10 mouse cellular contexts compared by ENCODE assay signal in the genomic region with DNA sequence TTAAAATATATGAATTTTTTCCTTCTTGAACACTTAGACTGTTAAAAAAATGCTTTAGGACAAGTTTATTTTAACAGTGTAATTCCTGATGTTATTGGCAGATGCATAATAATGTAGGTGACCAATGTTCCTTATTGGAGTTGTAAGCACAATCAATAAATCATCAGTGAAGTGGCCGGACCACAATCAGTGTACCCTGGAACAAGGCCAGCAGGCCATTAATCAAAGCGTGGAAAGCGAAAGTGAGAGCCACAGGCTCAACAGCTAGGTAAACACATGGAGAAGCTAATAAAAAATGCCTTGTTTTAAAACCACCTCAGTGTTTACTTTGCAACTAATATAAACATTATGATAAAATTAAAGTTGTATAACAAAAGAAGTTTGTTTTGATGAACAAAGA.
DNase-seq lines count a peak whose midpoint lies in the region; ATAC-seq and TF ChIP-seq lines count a peak whose summit lies in the region.
"Had no signal": no experiment of that assay in that cellular context is flagged by ENCODE, and none has a peak within 500 bp of the region (broad histone marks: within the 10 kb centered on the region; RNA-seq: fewer than 3 reads in every experiment).

No protein-coding gene starts in this region.

- no peak for TF ChIP-seq CTCF in brain, embryonic 14.5 days (IDR thresholded peaks at IDR 0.05; ENCODE audit: borderline replicate concordance, extremely low read depth, insufficient read depth, insufficient read length)

- H3K27me3 ChIP-seq in kidney, embryonic 15.5 days, result no peaks in the 10 kb centered on the region
- H3K27me3 ChIP-seq in neural tube, embryonic 14.5 days (ENCODE audit: control insufficient read depth, insufficient read depth, low read length), result no peaks in the 10 kb centered on the region
- H3K27me3 ChIP-seq: CH12.LX; liver, embryonic 13.5 days had no signal

- H3K4me2 ChIP-seq in kidney, embryonic 15.5 days, result no peak overlapping the region
- H3K4me2 ChIP-seq in neural tube, embryonic 14.5 days (ENCODE audit: low read depth, low read length), result no peak overlapping the region
- H3K4me2 ChIP-seq: liver, embryonic 13.5 days had no signal

- H3K4me1 ChIP-seq in kidney, embryonic 15.5 days, result no peaks in the 10 kb centered on the region
- H3K4me1 ChIP-seq in neural tube, embryonic 14.5 days (ENCODE audit: control insufficient read depth, insufficient read depth, low read length), result no peaks in the 10 kb centered on the region
- H3K4me1 ChIP-seq: liver, embryonic 13.5 days had no signal

- intact Hi-C loops in heart, postnatal 25 days (cut with DNase I), result no loop called here

- H3K9ac ChIP-seq in kidney, embryonic 15.5 days, result no peak overlapping the region
- no peak overlapping the region for H3K9ac ChIP-seq in neural tube, embryonic 14.5 days (replicated peaks; ENCODE audit: low read depth, low read length)
- H3K9ac ChIP-seq: liver, embryonic 13.5 days had no signal

- TF ChIP-seq POLR2A in brain, embryonic 14.5 days (IDR thresholded peaks at IDR 0.05; ENCODE audit: borderline replicate concordance, extremely low read depth, insufficient read depth, insufficient read length, poor library complexity, severe bottlenecking), result no peak

- WGBS in kidney, embryonic 15.5 days, result 6% methylated on average over 3 of the region's 3 CpGs
- WGBS in neural tube, embryonic 14.5 days, result 11% methylated on average over 3 of the region's 3 CpGs

- no peak overlapping the region for H3K4me3 ChIP-seq in kidney, embryonic 15.5 days (replicated peaks)
- H3K4me3 ChIP-seq in neural tube, embryonic 14.5 days (ENCODE audit: low read depth, low read length), result no peak overlapping the region
- H3K4me3 ChIP-seq: liver, embryonic 13.5 days had no signal

- no peaks in the 10 kb centered on the region for H3K36me3 ChIP-seq in kidney, embryonic 15.5 days
- no peaks in the 10 kb centered on the region for H3K36me3 ChIP-seq in neural tube, embryonic 14.5 days (ENCODE audit: control insufficient read depth, insufficient read depth, low read length)
- H3K36me3 ChIP-seq: liver, embryonic 13.5 days had no signal

- ATAC-seq in kidney, embryonic 15.5 days (replicated peaks; ENCODE audit: low FRiP score), result peak; percentile 89
- ATAC-seq in neural tube, embryonic 14.5 days (ENCODE audit: low read depth), result peak; percentile 49; the same call in 1 of the 2 replicates
- no peak for ATAC-seq in megakaryocyte, adult 5-6 weeks (ENCODE audit: poor library complexity, severe bottlenecking)

- no peaks in the 10 kb centered on the region for H3K9me3 ChIP-seq in kidney, embryonic 15.5 days (replicated peaks)
- no peaks in the 10 kb centered on the region for H3K9me3 ChIP-seq in neural tube, embryonic 14.5 days (ENCODE audit: control insufficient read depth, low read length)
- H3K9me3 ChIP-seq: liver, embryonic 13.5 days had no signal

- DNase-seq in heart, adult 11 months, result peak; percentile 88
- no peak for DNase-seq in heart, postnatal 25 days (ENCODE audit: low spot score)
- peak; percentile 46 for DNase-seq in brain, embryonic 14.5 days (ENCODE audit: low read depth)
- no peak for DNase-seq in layer of hippocampus, adult 9-11 months
- DNase-seq in spleen, postnatal 10 days (ENCODE audit: low spot score in 2 of 2), result no peak
- DNase-seq: liver, embryonic 13.5 days had no signal

- H3K27ac ChIP-seq in kidney, embryonic 15.5 days, result no peak overlapping the region
- H3K27ac ChIP-seq in neural tube, embryonic 14.5 days (ENCODE audit: low read depth, low read length), result no peak overlapping the region
- H3K27ac ChIP-seq: liver, embryonic 13.5 days had no signal

Comparison
In these comparisons a context has a peak if more than half of its experiments do, and no peak if none do; other contexts are left out.
1. DNase-seq: peak in heart, adult 11 months (single experiment) and brain, embryonic 14.5 days (single experiment); none in heart, postnatal 25 days (single experiment), layer of hippocampus, adult 9-11 months (single experiment) and spleen, postnatal 10 days (0 of 2).